Mouse (Mus musculus): Measurements from ENCODE around the gene Lmna. TPM values are rescaled to one million over a fixed set of nuclear protein-coding genes. Genes with fewer than 3 reads are reported as not detected.
A peak's percentile ranks its signal among the peaks of the same experiment; 100 is the strongest.

Lmna gene
- polyA plus RNA-seq, 1 experiment from 2014 or later = 14.5 TPM

- H3K4me1 ChIP-seq = peaks cover 41% of the 10 kb centered on the region
- no peaks in the 10 kb centered on the region for H3K27me3 ChIP-seq (ENCODE audit: low read depth, poor library complexity, severe bottlenecking)
- 88% methylated on average over 5 of the region's 5 CpGs for WGBS
- H3K4me3 ChIP-seq = no peak overlapping the region
- H3K9me3 ChIP-seq (replicated peaks) = no peaks in the 10 kb centered on the region
- DNase-seq (ENCODE audit: low spot score) = no peak
- H3K27ac ChIP-seq = no peak overlapping the region
- H3K36me3 ChIP-seq = peaks cover 46% of the 10 kb centered on the region
These were observed 15.3 kb upstream of the Lmna start for GRCm38 (mm10) chr3:88525021-88525420.

- DNase-seq (ENCODE audit: low spot score) = no peak
- 88% methylated on average over 8 of the region's 8 CpGs for WGBS
- peaks cover 42% of the 10 kb centered on the region for H3K36me3 ChIP-seq
- peaks cover 26% of the 10 kb centered on the region for H3K4me1 ChIP-seq
- H3K9me3 ChIP-seq (replicated peaks) = no peaks in the 10 kb centered on the region
- H3K27ac ChIP-seq = no peak overlapping the region
- H3K27me3 ChIP-seq (ENCODE audit: low read depth, poor library complexity, severe bottlenecking) = no peaks in the 10 kb centered on the region
- no peak overlapping the region for H3K4me3 ChIP-seq
These were observed 13.3 kb upstream of the Lmna start for GRCm38 (mm10) chr3:88523027-88523426.

- peak; percentile 83 for DNase-seq (ENCODE audit: low spot score)
- Histone ChIP-seq H3K4me3 (no peak overlapping the region), H3K27ac (no peak overlapping the region), H3K27me3 (ENCODE audit: low read depth, poor library complexity, severe bottlenecking) (no peaks in the 10 kb centered on the region), H3K36me3 (peaks cover 37% of the 10 kb centered on the region), H3K4me1 (peaks cover 16% of the 10 kb centered on the region), H3K9me3 (replicated peaks) (no peaks in the 10 kb centered on the region)
- 37% methylated on average over 9 of the region's 9 CpGs for WGBS
These were observed 12.1 kb upstream of the Lmna start for GRCm38 (mm10) chr3:88521803-88522331.

GRCm38 (mm10) chr3:88521156-88521555, 11.4 kb upstream of the Lmna start:
- H3K4me3 ChIP-seq = no peak overlapping the region
- peaks cover 9% of the 10 kb centered on the region for H3K4me1 ChIP-seq
- DNase-seq (ENCODE audit: low spot score) = no peak
- H3K9me3 ChIP-seq (replicated peaks) = no peaks in the 10 kb centered on the region
- H3K36me3 ChIP-seq = peaks cover 37% of the 10 kb centered on the region
- H3K27ac ChIP-seq = no peak overlapping the region
- peaks cover 4% of the 10 kb centered on the region; the same call in 1 of the 2 replicates for H3K27me3 ChIP-seq (ENCODE audit: low read depth, poor library complexity, severe bottlenecking)
- 93% methylated on average over 6 of the region's 6 CpGs for WGBS

- Histone ChIP-seq H3K9me3 (replicated peaks) (no peaks in the 10 kb centered on the region), H3K27me3 (ENCODE audit: low read depth, poor library complexity, severe bottlenecking) (peaks cover 6% of the 10 kb centered on the region; the same call in 1 of the 2 replicates), H3K4me1 (peaks cover 6% of the 10 kb centered on the region; the same call in 1 of the 2 replicates), H3K27ac (no peak overlapping the region), H3K4me3 (no peak overlapping the region), H3K36me3 (peaks cover 31% of the 10 kb centered on the region)
- 90% methylated on average over 2 of the region's 2 CpGs for WGBS
- no peak for DNase-seq (ENCODE audit: low spot score)
These were observed 10.3 kb upstream of the Lmna start for GRCm38 (mm10) chr3:88520078-88520477.

GRCm38 (mm10) chr3:88518411-88518810, 8.7 kb upstream of the Lmna start:
- Histone ChIP-seq H3K4me3 (no peak overlapping the region), H3K27me3 (ENCODE audit: low read depth, poor library complexity, severe bottlenecking) (peaks cover 6% of the 10 kb centered on the region; the same call in 1 of the 2 replicates), H3K4me1 (peaks cover 15% of the 10 kb centered on the region), H3K27ac (no peak overlapping the region), H3K9me3 (replicated peaks) (no peaks in the 10 kb centered on the region), H3K36me3 (peaks cover 14% of the 10 kb centered on the region)
- no peak for DNase-seq (ENCODE audit: low spot score)
- WGBS = 73% methylated on average over 4 of the region's 4 CpGs

GRCm38 (mm10) chr3:88516407-88516806, 6.7 kb upstream of the Lmna start:
- Histone ChIP-seq H3K4me1 (peaks cover 35% of the 10 kb centered on the region), H3K9me3 (replicated peaks) (no peaks in the 10 kb centered on the region), H3K27ac (no peak overlapping the region), H3K27me3 (ENCODE audit: low read depth, poor library complexity, severe bottlenecking) (peaks cover 6% of the 10 kb centered on the region; the same call in 1 of the 2 replicates), H3K4me3 (no peak overlapping the region), H3K36me3 (no peaks in the 10 kb centered on the region)
- no peak for DNase-seq (ENCODE audit: low spot score)
- WGBS = 87% methylated on average over 2 of the region's 2 CpGs

- no peak overlapping the region for H3K27ac ChIP-seq
- H3K27me3 ChIP-seq (ENCODE audit: low read depth, poor library complexity, severe bottlenecking) = peaks cover 6% of the 10 kb centered on the region; the same call in 1 of the 2 replicates
- H3K4me1 ChIP-seq = peaks cover 47% of the 10 kb centered on the region
- no peaks in the 10 kb centered on the region for H3K9me3 ChIP-seq (replicated peaks)
- no peak for DNase-seq (ENCODE audit: low spot score)
- no peaks in the 10 kb centered on the region for H3K36me3 ChIP-seq
- 98% methylated on average over 2 of the region's 2 CpGs for WGBS
- no peak overlapping the region for H3K4me3 ChIP-seq
These were observed 5.3 kb upstream of the Lmna start for GRCm38 (mm10) chr3:88515095-88515386.

- H3K36me3 ChIP-seq = no peaks in the 10 kb centered on the region
- H3K27ac ChIP-seq = peak overlapping the region; percentile 71
- H3K4me3 ChIP-seq = no peak overlapping the region
- no peak for DNase-seq (ENCODE audit: low spot score)
- H3K4me1 ChIP-seq = peaks cover 52% of the 10 kb centered on the region
- no peaks in the 10 kb centered on the region for H3K9me3 ChIP-seq (replicated peaks)
- H3K27me3 ChIP-seq (ENCODE audit: low read depth, poor library complexity, severe bottlenecking) = peaks cover 6% of the 10 kb centered on the region; the same call in 1 of the 2 replicates
- WGBS = 80% methylated on average over 10 of the region's 10 CpGs
These were observed 4.7 kb upstream of the Lmna start for GRCm38 (mm10) chr3:88514231-88515094.

GRCm38 (mm10) chr3:88513546-88514115, 3.9 kb upstream of the Lmna start:
- Histone ChIP-seq H3K9me3 (replicated peaks) (no peaks in the 10 kb centered on the region), H3K4me3 (peak overlapping the region; percentile 4; the same call in 1 of the 2 replicates), H3K27me3 (ENCODE audit: low read depth, poor library complexity, severe bottlenecking) (peaks cover 6% of the 10 kb centered on the region; the same call in 1 of the 2 replicates), H3K36me3 (no peaks in the 10 kb centered on the region), H3K27ac (peak overlapping the region; percentile 71), H3K4me1 (peaks cover 56% of the 10 kb centered on the region)
- no peak for DNase-seq (ENCODE audit: low spot score)
- WGBS = 82% methylated on average over 7 of the region's 7 CpGs

GRCm38 (mm10) chr3:88512896-88513545, 3.3 kb upstream of the Lmna start:
- Histone ChIP-seq H3K27ac (peak overlapping the region; percentile 71), H3K9me3 (replicated peaks) (no peaks in the 10 kb centered on the region), H3K4me1 (peaks cover 52% of the 10 kb centered on the region), H3K4me3 (peak overlapping the region; percentile 4; the same call in 1 of the 2 replicates), H3K27me3 (ENCODE audit: low read depth, poor library complexity, severe bottlenecking) (peaks cover 6% of the 10 kb centered on the region; the same call in 1 of the 2 replicates), H3K36me3 (no peaks in the 10 kb centered on the region)
- 50% methylated on average over 11 of the region's 15 CpGs for WGBS
- DNase-seq (ENCODE audit: low spot score) = no peak

GRCm38 (mm10) chr3:88512141-88512895, 2.6 kb upstream of the Lmna start:
- Histone ChIP-seq H3K36me3 (no peaks in the 10 kb centered on the region), H3K4me1 (peaks cover 51% of the 10 kb centered on the region), H3K27me3 (ENCODE audit: low read depth, poor library complexity, severe bottlenecking) (peaks cover 6% of the 10 kb centered on the region; the same call in 1 of the 2 replicates), H3K9me3 (replicated peaks) (no peaks in the 10 kb centered on the region), H3K27ac (peak overlapping the region; percentile 71), H3K4me3 (peak overlapping the region; percentile 4; the same call in 1 of the 2 replicates)
- DNase-seq (ENCODE audit: low spot score) = no peak
- 52% methylated on average over 6 of the region's 6 CpGs for WGBS

Data from limb, embryonic 10.5 days (tissue).